9 mouse cellular contexts compared by ENCODE assay signal in genomic region chr4:139821491-139822160, GRCm38 (mm10). TPM values are rescaled to one million over a fixed set of nuclear protein-coding genes. Genes with fewer than 3 reads are reported as not detected.
DNase-seq lines count a peak whose midpoint lies in the region; ATAC-seq and TF ChIP-seq lines count a peak whose summit lies in the region.
"Had no signal": no experiment of that assay in that cellular context is flagged by ENCODE, and none has a peak within 500 bp of the region (broad histone marks: within the 10 kb centered on the region; RNA-seq: fewer than 3 reads in every experiment).

No protein-coding gene starts in this region.

- H3K36me3 ChIP-seq in testis, adult 2 months (ENCODE audit: control insufficient read depth, insufficient read depth, low read length), result no peaks in the 10 kb centered on the region
- H3K36me3 ChIP-seq in forebrain, embryonic 15.5 days, result no peaks in the 10 kb centered on the region

- peaks cover 5% of the 10 kb centered on the region for H3K27me3 ChIP-seq in testis, adult 2 months (ENCODE audit: control insufficient read depth, insufficient read depth, low read length)
- peaks cover 95% of the 10 kb centered on the region for H3K27me3 ChIP-seq in forebrain, embryonic 15.5 days

- peak; percentile 63 for ATAC-seq in forebrain, embryonic 15.5 days (replicated peaks)

- no peak for TF ChIP-seq CTCF in testis, adult 2 months (IDR thresholded peaks at IDR 0.05; ENCODE audit: control insufficient read depth, insufficient read depth, insufficient replicate concordance, low read depth, low read length)

- peak overlapping the region; percentile 3; the same call in 1 of the 2 replicates for H3K4me3 ChIP-seq in testis, adult 2 months (ENCODE audit: control insufficient read depth, low read depth, low read length)
- H3K4me3 ChIP-seq in forebrain, embryonic 15.5 days, result peak overlapping the region; percentile 32

- TF ChIP-seq POLR2A in testis, adult 2 months (IDR thresholded peaks at IDR 0.05; ENCODE audit: control insufficient read depth, low read depth, low read length), result no peak

- H3K9ac ChIP-seq in forebrain, embryonic 15.5 days (replicated peaks), result 0 out of 2 replicates have a peak overlapping the region, but pooled peaks have one; percentile 1
- H3K9ac ChIP-seq: liver, embryonic 14.5 days had no signal

- H3K27ac ChIP-seq in testis, adult 2 months (ENCODE audit: control insufficient read depth, insufficient read depth, low read depth, low read length), result no peak overlapping the region
- H3K27ac ChIP-seq in forebrain, embryonic 15.5 days (replicated peaks), result no peak overlapping the region
- H3K27ac ChIP-seq: liver, embryonic 14.5 days had no signal

- peak overlapping the region; percentile 47 for H3K4me2 ChIP-seq in forebrain, embryonic 15.5 days (replicated peaks)

- H3K4me1 ChIP-seq in testis, adult 2 months (ENCODE audit: control insufficient read depth, insufficient read depth, low read length), result no peaks in the 10 kb centered on the region; the same call in 1 of the 2 replicates
- peaks cover 34% of the 10 kb centered on the region for H3K4me1 ChIP-seq in forebrain, embryonic 15.5 days

- DNase-seq in testis, postnatal 10 days (ENCODE audit: low spot score), result no peak
- peak; percentile 6 to 56 for DNase-seq in kidney, postnatal 36 days
- peak; percentile 86 for DNase-seq in retina, postnatal 1 day
- no peak for DNase-seq in testis, postnatal 14 days (ENCODE audit: low spot score)
- DNase-seq in MN1 (ENCODE audit: low spot score), result no peak
- no peak for DNase-seq in layer of hippocampus, adult 11-12 months (ENCODE audit: low spot score)

- under 1% methylated on average over 65 of the region's 65 CpGs for WGBS in forebrain, embryonic 15.5 days

- no peaks in the 10 kb centered on the region for H3K9me3 ChIP-seq in forebrain, embryonic 15.5 days

RNA-seq across cellular contexts. Expression of gene Pax7, which starts 11.7 kb away (rescaled TPM):
- 0.02 TPM in 1 of 2 replicates, not detected in the other for polyA plus RNA-seq in testis, adult 2 months (2012; rRNA removed)
- polyA plus RNA-seq in forebrain, embryonic 15.5 days (2015; fragmentation: Nextera tagmentation; extraction: Ambion mirVana), result 0.08 TPM in 1 of 2 replicates, not detected in the other
- polyA plus RNA-seq: liver, embryonic 14.5 days had no signal

Comparison
In these comparisons a context has a peak if more than half of its experiments do, and no peak if none do; other contexts are left out.
1. DNase-seq: peak in kidney, postnatal 36 days (2 of 2) and retina, postnatal 1 day (single experiment); none in testis, postnatal 10 days (single experiment), testis, postnatal 14 days (single experiment), MN1 (single experiment) and layer of hippocampus, adult 11-12 months (single experiment).